Mouse (Mus musculus) testis, adult 2 months (tissue): Measurements from ENCODE around the gene Dusp9.

Experiments used
- CTCF ChIP-seq: fragments of 200-500 bp; IDR thresholded peaks from 2 replicates; pipeline ENCODE4 v1.5.1; 2012; ENCODE audit warnings: low read depth, mild to moderate bottlenecking, inconsistent platforms, low read length, moderate library complexity; ENCODE audit not compliant: control insufficient read depth, insufficient read depth, insufficient replicate concordance
- POLR2A ChIP-seq: fragments of 200-500 bp; IDR thresholded peaks from 2 replicates; pipeline ENCODE4 v1.6.1; 2012; ENCODE audit warnings: low read depth, mild to moderate bottlenecking, inconsistent platforms, low read length, moderate library complexity; ENCODE audit not compliant: control insufficient read depth

- no peak for TF ChIP-seq CTCF
- TF ChIP-seq POLR2A = no peak
Observed at GRCm38 (mm10) chrX:73595297-73595938, 43.8 kb upstream of the Dusp9 start.
